Mouse (Mus musculus) lung, postnatal 0 days (tissue): ENCODE measurements around the gene Olfr125.

Source experiments
- CTCF ChIP-seq: IDR thresholded peaks from 2 replicates; pipeline ENCODE4 v1.5.1; 2016; ENCODE audit warnings: antibody characterized with exemption, mild to moderate bottlenecking
- EP300 ChIP-seq: IDR thresholded peaks from 2 replicates; pipeline ENCODE4 v1.6.1; 2016; ENCODE audit warnings: antibody characterized with exemption, mild to moderate bottlenecking, control low read depth

DNA sequence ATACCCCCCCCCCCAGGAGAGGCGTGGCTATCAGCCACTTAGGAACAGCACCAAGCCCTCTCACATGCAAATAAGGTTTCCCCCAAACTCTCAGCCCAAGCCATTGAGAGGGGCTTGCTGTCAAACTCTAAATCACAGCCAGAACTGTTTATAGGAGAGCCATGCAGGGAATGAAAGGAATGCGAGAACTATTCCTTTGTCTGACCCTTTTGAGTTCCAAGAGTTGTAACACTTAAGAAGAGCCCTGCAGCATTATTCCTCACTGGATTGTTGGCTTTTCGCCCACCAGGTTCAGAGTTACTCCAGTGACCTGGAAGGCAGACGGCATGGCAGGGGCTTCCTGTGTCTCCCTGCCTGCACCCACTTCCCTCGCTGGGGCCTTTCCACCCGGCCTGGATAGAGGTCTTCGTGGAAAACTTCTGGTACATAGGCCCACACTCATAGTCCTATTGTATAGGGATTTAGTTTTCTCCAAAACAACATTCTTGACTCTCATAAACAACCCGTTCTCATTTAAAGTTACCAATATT is 37.0 kb downstream of the Olfr125 start:
- TF ChIP-seq CTCF (no peak), EP300 (no peak)
